Mouse (Mus musculus) olfactory bulb, adult 2 months (tissue): ENCODE measurements at regions not wholly inside any gene's neighbourhood (a gene's known extent, or its start where the extent isn't known, plus 50 kb on each side); places are given as distances from the start of the nearest gene placed in this dataset.

Source experiments
- CTCF ChIP-seq: fragments of 200-500 bp; IDR thresholded peaks from 2 replicates; pipeline ENCODE4 v1.5.1; 2012; ENCODE audit warnings: low read depth, mild to moderate bottlenecking, low read length, moderate library complexity; ENCODE audit not compliant: insufficient read depth
- POLR2A ChIP-seq: fragments of 200-500 bp; IDR thresholded peaks from 2 replicates; pipeline ENCODE4 v1.6.1; 2012; ENCODE audit warnings: mild to moderate bottlenecking, low read depth, low read length, moderate library complexity; ENCODE audit not compliant: insufficient read depth

GRCm38 (mm10) chr13:102034484-102034883, 266.5 kb upstream of the Pik3r1 start:
- TF ChIP-seq CTCF (no peak), POLR2A (no peak)
